Mouse (Mus musculus): Measurements from ENCODE around the gene Wdr38. TPM values are rescaled to one million over a fixed set of nuclear protein-coding genes. Genes with fewer than 3 reads are reported as not detected.

Gene Wdr38
- 0.74 TPM for polyA plus RNA-seq (2015; fragmentation: Illumina TruSeq; extraction: RNeasy Lipid Tissue Mini Kit (QIAGEN cat#74804); ENCODE audit: low read depth, low replicate concordance)

DNA sequence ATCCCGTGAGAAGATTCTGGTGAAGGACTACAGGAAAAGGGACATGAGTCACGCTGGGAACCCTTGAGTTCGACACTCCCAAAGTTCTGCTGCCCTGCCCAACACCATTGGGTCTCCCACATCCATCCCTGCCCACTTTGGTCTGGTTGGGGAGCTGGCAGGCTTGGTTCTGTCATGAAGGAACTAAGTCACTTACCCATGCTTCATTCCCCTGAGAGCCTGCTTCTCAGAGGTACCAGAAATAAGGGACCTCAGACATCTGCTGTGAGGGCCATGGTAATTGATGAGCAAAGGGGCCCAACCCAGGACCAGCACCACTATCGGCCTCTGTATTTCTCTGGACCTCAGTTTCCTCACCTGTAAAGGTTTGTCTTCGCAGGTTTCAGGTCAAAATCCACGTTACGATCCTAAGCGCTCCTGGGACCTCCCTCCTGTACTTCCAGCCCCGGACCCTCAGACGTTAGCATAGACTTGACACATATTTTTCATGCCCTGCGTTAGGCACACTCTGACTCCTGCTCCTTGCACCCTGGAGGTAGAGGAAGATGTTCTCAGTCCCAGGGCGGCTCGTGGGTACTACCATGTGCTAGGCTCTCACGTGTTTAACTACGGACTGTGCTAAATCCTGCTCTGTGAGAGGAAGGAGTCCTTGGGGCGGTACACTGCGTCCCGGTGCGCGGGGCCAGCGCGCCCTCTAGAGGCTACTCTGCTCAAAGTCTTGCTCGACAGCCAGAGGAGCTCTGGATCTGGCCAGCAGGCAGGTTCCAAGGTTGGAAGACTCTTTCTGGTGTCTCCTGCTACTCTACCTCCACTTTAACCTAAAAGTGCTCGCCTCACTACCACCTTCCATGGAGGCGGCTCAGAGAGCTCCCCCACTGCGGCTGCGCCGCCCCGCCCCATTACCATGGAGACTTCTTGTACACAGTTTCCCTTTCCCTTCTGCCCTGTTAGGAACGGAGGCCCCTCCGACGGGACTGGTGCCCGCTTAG is at the start of gene Wdr38:
TSS of gene Wdr38 (plus strand) at position 91 of the 989 bp plus-strand sequence.

DNA sequence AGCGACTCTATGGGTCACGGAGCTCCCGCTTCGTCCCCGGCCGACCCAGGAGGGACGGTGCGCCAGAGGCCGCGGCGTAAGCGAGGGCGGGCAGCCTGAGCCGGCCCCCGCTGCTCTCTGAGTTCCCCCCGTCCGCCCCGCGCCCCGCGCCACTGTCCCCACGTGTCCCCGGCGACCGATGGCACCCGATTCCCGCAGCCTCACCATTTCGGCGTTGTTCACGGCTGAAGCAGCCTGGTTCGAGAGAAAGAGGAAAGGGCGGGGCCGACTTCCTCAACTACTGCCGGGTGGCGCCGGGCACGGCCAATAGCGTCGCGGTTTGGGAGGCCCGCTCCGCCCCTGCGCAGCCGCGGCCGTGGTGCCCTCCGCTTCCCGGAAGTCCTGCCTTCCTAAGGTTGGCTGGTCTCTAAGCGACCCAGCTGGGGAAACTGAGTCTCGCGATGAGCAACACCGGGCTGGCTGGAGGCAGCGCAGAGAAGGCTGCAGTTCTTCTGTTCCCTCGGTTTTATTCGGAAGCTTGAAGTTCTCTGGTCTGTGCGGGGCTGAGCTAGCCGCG is 7.7 kb downstream of the Wdr38 start, which contains the start of gene Arpc5l:
TSS of gene Arpc5l (plus strand) at position 469 of the 556 bp plus-strand sequence.

DNA sequence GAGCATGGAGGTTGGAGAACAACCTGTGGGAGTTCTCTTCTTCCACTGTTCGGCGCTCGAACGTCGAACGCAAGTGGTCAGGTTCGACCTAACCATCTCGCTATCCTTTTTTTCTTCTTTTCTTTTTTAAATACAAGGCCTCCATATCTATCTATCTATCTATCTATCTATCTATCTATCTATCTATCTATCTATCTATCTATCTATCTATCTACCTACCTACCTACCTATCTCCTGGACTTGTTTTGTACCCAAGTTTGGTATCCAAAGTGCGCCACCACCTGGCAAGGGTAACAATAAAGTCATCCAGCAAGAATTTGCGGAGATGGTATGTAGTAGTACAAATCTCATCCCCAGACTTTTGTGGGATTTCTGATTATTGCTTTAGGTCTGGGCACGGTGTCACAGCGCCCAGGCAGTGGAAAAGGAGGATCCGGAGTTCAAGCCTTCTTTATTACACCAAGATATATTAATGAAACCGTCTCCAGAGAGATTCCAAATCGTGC is 8.4 kb downstream of the Wdr38 start, which contains the start of gene Rpl35:
TSS of gene Rpl35 (minus strand) at position 51 of the 506 bp plus-strand sequence.

Other genes with a start within 250 kb of the Wdr38 start
- 4.9 TPM for gene Nr6a1, start 69.8 kb upstream of the Wdr38 start, polyA plus RNA-seq (2015; fragmentation: Illumina TruSeq; extraction: RNeasy Lipid Tissue Mini Kit (QIAGEN cat#74804); ENCODE audit: low read depth, low replicate concordance)
- 2.3 TPM for gene Olfml2a, start 65.5 kb upstream of the Wdr38 start, polyA plus RNA-seq (2015; fragmentation: Illumina TruSeq; extraction: RNeasy Lipid Tissue Mini Kit (QIAGEN cat#74804); ENCODE audit: low read depth, low replicate concordance)
- 168 TPM for gene Arpc5l, start 7.9 kb downstream of the Wdr38 start, polyA plus RNA-seq (2015; fragmentation: Illumina TruSeq; extraction: RNeasy Lipid Tissue Mini Kit (QIAGEN cat#74804); ENCODE audit: low read depth, low replicate concordance)
- 412 TPM for gene Rpl35, start 8.1 kb downstream of the Wdr38 start, polyA plus RNA-seq (2015; fragmentation: Illumina TruSeq; extraction: RNeasy Lipid Tissue Mini Kit (QIAGEN cat#74804); ENCODE audit: low read depth, low replicate concordance)
- 30.6 TPM for gene Golga1, start 68.1 kb downstream of the Wdr38 start, polyA plus RNA-seq (2015; fragmentation: Illumina TruSeq; extraction: RNeasy Lipid Tissue Mini Kit (QIAGEN cat#74804); ENCODE audit: low read depth, low replicate concordance)
- 25.9 TPM for gene Scai, start 193.3 kb downstream of the Wdr38 start, polyA plus RNA-seq (2015; fragmentation: Illumina TruSeq; extraction: RNeasy Lipid Tissue Mini Kit (QIAGEN cat#74804); ENCODE audit: low read depth, low replicate concordance)
- 55.8 TPM for gene Ppp6c, start 229.0 kb downstream of the Wdr38 start, polyA plus RNA-seq (2015; fragmentation: Illumina TruSeq; extraction: RNeasy Lipid Tissue Mini Kit (QIAGEN cat#74804); ENCODE audit: low read depth, low replicate concordance)

Data from brain, adult 10 weeks (tissue).